Comparison of ENCODE assay signal across 11 mouse cellular contexts in the genomic region with DNA sequence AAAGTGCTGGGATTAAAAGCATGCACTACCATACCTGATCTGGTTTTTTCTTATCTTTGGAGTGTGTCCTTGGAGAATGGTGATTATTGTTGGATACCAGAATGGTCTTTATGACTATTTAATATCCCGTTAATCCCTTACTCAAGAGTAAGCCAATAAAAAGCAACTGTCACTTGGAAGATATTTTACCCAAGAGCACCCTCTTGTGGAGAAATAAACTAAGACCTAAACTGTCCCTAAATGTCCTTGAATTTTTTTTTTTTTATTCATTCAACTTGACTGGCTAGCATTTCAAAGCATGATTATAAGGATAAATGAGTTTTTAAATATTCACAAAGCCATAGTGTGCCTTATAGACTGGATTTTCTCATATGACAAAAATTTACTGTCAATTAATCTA. TPM values are rescaled to one million over a fixed set of nuclear protein-coding genes. Genes with fewer than 3 reads are reported as not detected.
A peak's percentile ranks its signal among the peaks of the same experiment; 100 is the strongest.
DNase-seq lines count a peak whose midpoint lies in the region; ATAC-seq and TF ChIP-seq lines count a peak whose summit lies in the region.
"Had no signal": no experiment of that assay in that cellular context is flagged by ENCODE, and none has a peak within 500 bp of the region (broad histone marks: within the 10 kb centered on the region; RNA-seq: fewer than 3 reads in every experiment).

No protein-coding gene starts in this region.

- H3K9me3 ChIP-seq in hindbrain, embryonic 16.5 days (ENCODE audit: control insufficient read depth, low read length): no peaks in the 10 kb centered on the region
- H3K9me3 ChIP-seq in hindbrain, embryonic 10.5 days: no peaks in the 10 kb centered on the region
- no peaks in the 10 kb centered on the region for H3K9me3 ChIP-seq in G1E (replicated peaks)
- H3K9me3 ChIP-seq: forebrain, embryonic 15.5 days had no signal

- H3K4me2 ChIP-seq in hindbrain, embryonic 16.5 days (ENCODE audit: low read length): no peak overlapping the region
- H3K4me2 ChIP-seq: forebrain, embryonic 15.5 days; midbrain, embryonic 11.5 days had no signal

- no peak overlapping the region for H3K27ac ChIP-seq in hindbrain, embryonic 16.5 days (ENCODE audit: low read depth, low read length)
- no peak overlapping the region for H3K27ac ChIP-seq in hindbrain, embryonic 10.5 days
- H3K27ac ChIP-seq: forebrain, embryonic 15.5 days had no signal

- peaks cover 2% of the 10 kb centered on the region; the same call in 1 of the 2 replicates for H3K36me3 ChIP-seq in hindbrain, embryonic 16.5 days (ENCODE audit: control insufficient read depth, insufficient read depth, low read length)
- H3K36me3 ChIP-seq in hindbrain, embryonic 10.5 days: peaks cover 76% of the 10 kb centered on the region
- peaks cover 83% of the 10 kb centered on the region for H3K36me3 ChIP-seq in G1E (replicated peaks)

- TF ChIP-seq CTCF in G1E (IDR thresholded peaks at IDR 0.05; ENCODE audit: low read depth, low read length): no peak

- H3K9ac ChIP-seq in hindbrain, embryonic 16.5 days (ENCODE audit: low read depth, low read length): no peak overlapping the region
- H3K9ac ChIP-seq: forebrain, embryonic 15.5 days had no signal

- H3K4me3 ChIP-seq in hindbrain, embryonic 16.5 days (ENCODE audit: low read length): no peak overlapping the region
- no peak overlapping the region for H3K4me3 ChIP-seq in hindbrain, embryonic 10.5 days
- H3K4me3 ChIP-seq in G1E (ENCODE audit: low read depth, low read length): no peak overlapping the region
- H3K4me3 ChIP-seq: forebrain, embryonic 15.5 days had no signal

- no peaks in the 10 kb centered on the region for H3K27me3 ChIP-seq in hindbrain, embryonic 16.5 days (replicated peaks; ENCODE audit: control insufficient read depth, insufficient read depth, low read length)
- H3K27me3 ChIP-seq in hindbrain, embryonic 10.5 days (ENCODE audit: insufficient read depth, poor library complexity, severe bottlenecking): no peaks in the 10 kb centered on the region
- H3K27me3 ChIP-seq in G1E (ENCODE audit: insufficient read depth, low read length): no peaks in the 10 kb centered on the region
- H3K27me3 ChIP-seq: forebrain, embryonic 15.5 days had no signal

- peak; percentile 50 for ATAC-seq in hindbrain, embryonic 16.5 days
- ATAC-seq in G1E (ENCODE audit: extremely low read depth, insufficient number of reproducible peaks, low FRiP score, poor library complexity, severe bottlenecking): no peak
- ATAC-seq: forebrain, embryonic 15.5 days had no signal

- no peak for DNase-seq in hindbrain, embryonic 10.5 days (ENCODE audit: low spot score)
- DNase-seq in 416B (ENCODE audit: low read depth): peak; percentile 73
- DNase-seq in G1E (ENCODE audit: low spot score): peak; percentile 10
- DNase-seq in forelimb bud, embryonic 11.5 days (ENCODE audit: low read depth, low spot score): peak; percentile 35
- DNase-seq in T-cell, adult 2 months (ENCODE audit: low spot score): no peak
- no peak for DNase-seq in thymus, postnatal 25 days
- DNase-seq in right cerebral cortex, postnatal 36 days (ENCODE audit: low spot score in 2 of 2): no peak
- DNase-seq: adrenal gland, postnatal 25 days had no signal

- WGBS in hindbrain, embryonic 16.5 days: 62% methylated on average over 1 of the region's 1 CpGs
- WGBS in hindbrain, embryonic 10.5 days: 80% methylated on average over 1 of the region's 1 CpGs

- H3K4me1 ChIP-seq in hindbrain, embryonic 16.5 days (ENCODE audit: control insufficient read depth, insufficient read depth, low read depth, low read length): no peaks in the 10 kb centered on the region
- H3K4me1 ChIP-seq in hindbrain, embryonic 10.5 days (replicated peaks): no peaks in the 10 kb centered on the region
- 0 out of 2 replicates have a peak, but pooled peaks cover 1% of the 10 kb centered on the region for H3K4me1 ChIP-seq in G1E (ENCODE audit: insufficient read depth, low read depth, low read length)
- H3K4me1 ChIP-seq: forebrain, embryonic 15.5 days had no signal

RNA-seq across cellular contexts. Expression of a gene that starts 38.0 kb away (rescaled TPM):
- polyA plus RNA-seq in hindbrain, embryonic 16.5 days (2015; fragmentation: Nextera tagmentation; extraction: Ambion mirVana): 18.4 and 21.8 TPM in 2 replicates
- 16.4 and 18.2 TPM in 2 replicates for polyA plus RNA-seq in hindbrain, embryonic 10.5 days (2016; fragmentation: Nextera tagmentation; extraction: Ambion mirVana)
- total RNA-seq in G1E (2014; fragmentation: Nextera tagmentation): 68.8 and 77.1 TPM in 2 replicates
- 30.5 and 45.7 TPM in 2 replicates for total RNA-seq in G1E (2017)
- 2.9 and 3.6 TPM in 2 replicates for polyA plus RNA-seq in G1E (2012)

RNA-seq across cellular contexts. Expression of a gene that starts 56.3 kb away (rescaled TPM):
- 18.4 and 21.0 TPM in 2 replicates for polyA plus RNA-seq in hindbrain, embryonic 16.5 days (2015; fragmentation: Nextera tagmentation; extraction: Ambion mirVana)
- 12.4 and 13.4 TPM in 2 replicates for polyA plus RNA-seq in hindbrain, embryonic 10.5 days (2016; fragmentation: Nextera tagmentation; extraction: Ambion mirVana)
- total RNA-seq in G1E (2014; fragmentation: Nextera tagmentation) (not detected in 2 replicates), G1E (2017) (0.12 and 0.22 TPM in 2 replicates)
- polyA plus RNA-seq in G1E (2012): not detected in 2 replicates

Comparison
In these comparisons a context has a peak if more than half of its experiments do, and no peak if none do; other contexts are left out.
1. DNase-seq: peak in 416B (single experiment), G1E (single experiment) and forelimb bud, embryonic 11.5 days (single experiment); none in hindbrain, embryonic 10.5 days (single experiment), T-cell, adult 2 months (single experiment), thymus, postnatal 25 days (single experiment) and right cerebral cortex, postnatal 36 days (0 of 2).
2. RNA of a gene that starts 56.3 kb away (polyA plus RNA-seq): 18.4 to 21.0 TPM in hindbrain, embryonic 16.5 days and 12.4 to 13.4 TPM in hindbrain, embryonic 10.5 days; not detected in G1E; every median in the first group is over 10 times any median in the second.